Mouse (Mus musculus) brain, embryonic 14.5 days (tissue): ENCODE results near the gene Myo1h. TPM values are rescaled to one million over a fixed set of nuclear protein-coding genes. Genes with fewer than 3 reads are reported as not detected.

Experiments
- DNase-seq: peaks from one replicate; pipeline ENCODE4 v3.0.0-alpha.2; 2011; ENCODE audit warnings: low read depth
- CTCF ChIP-seq: fragments of 200-500 bp; IDR thresholded peaks from 2 replicates; pipeline ENCODE4 v1.5.1; 2012; ENCODE audit warnings: inconsistent platforms, mild to moderate bottlenecking, moderate library complexity, borderline replicate concordance; ENCODE audit not compliant: insufficient read depth, insufficient read length; ENCODE audit errors: extremely low read depth
- POLR2A ChIP-seq: fragments of 200-500 bp; IDR thresholded peaks from 2 replicates; pipeline ENCODE4 v1.6.1; 2012; ENCODE audit warnings: mild to moderate bottlenecking, inconsistent platforms, borderline replicate concordance; ENCODE audit not compliant: poor library complexity, insufficient read depth, insufficient read length, severe bottlenecking; ENCODE audit errors: extremely low read depth
- polyA plus RNA-seq: library from polyadenylated mRNA; depleted of rRNA; stranded (reverse); fragments of >200 nt; gene quantifications from 2 replicates; pipeline ENCODE4 v1.2.3, GENCODE M21; 2012

The Myo1h gene
- polyA plus RNA-seq, 1 experiment, result 0.37 TPM

GRCm38 (mm10) chr5:114378177-114378920 is 89.4 kb downstream of the Myo1h start:
- TF ChIP-seq POLR2A (no peak), CTCF (no peak)
- no peak for DNase-seq

GRCm38 (mm10) chr5:114378936-114379335 is 90.0 kb downstream of the Myo1h start:
- no peak for TF ChIP-seq CTCF
- no peak for TF ChIP-seq POLR2A
- DNase-seq, result no peak

- DNase-seq, result peak; percentile 9
- TF ChIP-seq POLR2A, result no peak
- TF ChIP-seq CTCF, result no peak
These were observed 90.8 kb downstream of the Myo1h start for GRCm38 (mm10) chr5:114379763-114380162.

- no peak for TF ChIP-seq CTCF
- peak; percentile 97 for TF ChIP-seq POLR2A
- DNase-seq, result peak; percentile 97
These were observed 91.4 kb downstream of the Myo1h start, which contains the start of the genes Kctd10 and Ube3b for GRCm38 (mm10) chr5:114380209-114381012. Gene Kctd10, minus strand, starts transcription at chr5:114380508. Gene Ube3b, plus strand, starts transcription at chr5:114380607.

DNA sequence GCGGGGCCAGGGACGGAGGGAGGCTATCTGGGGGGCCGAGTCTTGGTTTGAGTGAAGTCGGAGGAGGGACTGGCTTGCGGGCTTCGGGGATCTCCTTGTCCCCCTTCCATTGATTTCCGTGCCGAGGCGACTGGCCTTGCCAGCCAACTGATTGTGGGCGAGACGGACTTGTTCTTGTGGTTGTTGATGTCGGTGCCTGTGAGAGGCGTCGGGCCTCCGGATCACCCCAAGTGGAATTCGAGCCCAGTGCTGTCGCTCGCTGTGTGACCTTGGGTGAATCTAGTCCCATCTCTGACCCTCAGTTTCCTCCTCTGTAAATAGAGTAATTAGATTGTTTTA is 92.0 kb downstream of the Myo1h start:
- no peak for DNase-seq
- no peak for TF ChIP-seq CTCF
- no peak for TF ChIP-seq POLR2A

GRCm38 (mm10) chr5:114383184-114383904 is 94.4 kb downstream of the Myo1h start:
- no peak for DNase-seq
- TF ChIP-seq CTCF, result peak; percentile 76
- TF ChIP-seq POLR2A, result no peak

DNA sequence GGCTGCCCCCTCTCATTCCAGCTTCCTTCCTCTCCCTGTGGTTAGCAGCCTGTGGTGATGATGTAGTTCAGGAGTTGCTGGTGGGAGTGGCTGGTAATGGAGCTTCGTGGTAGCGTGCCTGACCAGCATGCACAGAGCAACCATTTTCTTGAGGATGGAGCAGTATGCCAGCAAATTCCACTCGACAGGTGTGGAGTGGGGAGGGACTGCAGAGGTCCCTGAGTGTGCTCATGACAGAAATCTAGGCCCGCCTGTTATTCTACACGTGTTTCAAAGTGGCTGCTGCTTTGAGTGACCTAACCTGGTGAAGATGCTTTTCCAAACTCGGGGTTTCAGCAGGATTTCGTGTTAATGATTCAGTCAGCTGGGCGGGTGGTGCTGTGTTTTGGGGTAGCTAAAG is 95.5 kb downstream of the Myo1h start:
- DNase-seq, result no peak
- TF ChIP-seq CTCF (no peak), POLR2A (no peak)

- no peak for DNase-seq
- TF ChIP-seq POLR2A, result no peak
These were observed 104.2 kb downstream of the Myo1h start for GRCm38 (mm10) chr5:114393169-114393568.

- TF ChIP-seq CTCF (no peak), POLR2A (no peak)
- DNase-seq, result no peak
These were observed 117.6 kb downstream of the Myo1h start for GRCm38 (mm10) chr5:114406592-114406991.

DNA sequence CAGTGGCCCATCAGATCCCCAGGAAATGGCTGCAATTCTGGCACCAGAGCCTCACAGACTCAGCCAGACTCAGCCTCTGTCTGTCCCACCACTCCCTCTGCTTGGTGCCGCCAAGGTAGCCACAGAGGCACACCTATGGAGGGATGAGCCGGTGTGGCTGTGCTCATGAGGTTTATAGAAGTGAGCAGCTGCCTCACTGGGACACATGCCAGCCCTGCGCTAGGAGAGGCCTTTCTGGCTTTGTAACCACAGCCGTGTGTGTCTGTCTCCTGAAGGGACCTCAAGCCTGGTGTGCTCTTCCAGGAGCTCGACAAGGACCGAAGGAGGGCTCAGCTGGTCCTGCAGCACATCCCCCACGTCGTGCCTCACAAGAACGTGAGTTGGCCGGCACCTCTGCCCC is 118.3 kb downstream of the Myo1h start:
- TF ChIP-seq POLR2A, result no peak
- TF ChIP-seq CTCF, result no peak
- peak; percentile 35 for DNase-seq

DNA sequence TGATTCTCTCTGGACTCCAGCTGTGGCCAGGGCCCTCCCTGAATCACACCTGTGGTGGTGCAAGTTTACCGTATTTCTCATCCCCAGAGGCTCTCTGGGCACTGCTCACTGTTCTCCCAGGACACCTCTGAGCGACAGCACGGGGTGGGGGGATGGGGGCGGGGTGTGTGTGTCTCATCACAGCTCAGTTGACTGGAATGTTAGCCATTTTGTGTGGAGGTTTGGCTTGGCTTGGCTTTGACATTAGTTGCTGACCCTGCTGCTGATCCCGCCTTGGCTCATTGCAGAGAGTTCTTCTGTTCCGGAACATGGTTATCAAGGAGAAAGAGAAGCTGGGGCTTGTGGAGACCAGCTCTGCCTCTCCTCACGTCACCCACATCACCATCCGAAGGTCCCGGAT is 118.8 kb downstream of the Myo1h start:
- no peak for DNase-seq
- no peak for TF ChIP-seq CTCF
- TF ChIP-seq POLR2A, result no peak
